Mouse (Mus musculus) thymus, adult 18-20 months (tissue): ENCODE data around the gene Itpkb.
"Not testable (repeated sequence)": the region's sequence is repeated elsewhere in the genome, so short reads cannot be mapped to it uniquely, and the experiment has no call there.

Experiments
- DNase-seq, 2 experiments: peaks; one replicate each; pipeline ENCODE4 v3.0.0; 2022; ENCODE audit warnings: mixed read lengths in 2 of 2

Gene Itpkb

GRCm38 (mm10) chr1:180370858-180371652 is 40.8 kb downstream of the Itpkb start:
- DNase-seq, result no peak

- not testable (repeated sequence) for DNase-seq
Measured at GRCm38 (mm10) chr1:180372258-180372657, 42.0 kb downstream of the Itpkb start.

- no peak for DNase-seq
Measured at GRCm38 (mm10) chr1:180376598-180376997, 46.3 kb downstream of the Itpkb start.

- no peak for DNase-seq
Measured at GRCm38 (mm10) chr1:180379559-180379958, 49.3 kb downstream of the Itpkb start.

GRCm38 (mm10) chr1:180382358-180382757 is 52.1 kb downstream of the Itpkb start:
- no peak for DNase-seq

- DNase-seq, result no peak
Measured at GRCm38 (mm10) chr1:180383884-180384283, 53.6 kb downstream of the Itpkb start.

- no peak for DNase-seq
Measured at GRCm38 (mm10) chr1:180384486-180384885, 54.2 kb downstream of the Itpkb start.

GRCm38 (mm10) chr1:180385308-180385707 is 55.0 kb downstream of the Itpkb start:
- no peak for DNase-seq

- peak; percentile 96 to 97 for DNase-seq
Measured at GRCm38 (mm10) chr1:180386951-180387749, 56.9 kb downstream of the Itpkb start.

- DNase-seq, result no peak
Measured at GRCm38 (mm10) chr1:180387750-180388480, 57.6 kb downstream of the Itpkb start.

GRCm38 (mm10) chr1:180388481-180388880 is 58.2 kb downstream of the Itpkb start:
- peak; percentile 72 to 81 for DNase-seq

- DNase-seq, result not testable (repeated sequence)
Measured at GRCm38 (mm10) chr1:180389213-180389760, 59.0 kb downstream of the Itpkb start.

GRCm38 (mm10) chr1:180390321-180390731 is 60.0 kb downstream of the Itpkb start:
- DNase-seq, result peak; percentile 64 to 80

- DNase-seq, result no peak
Measured at GRCm38 (mm10) chr1:180390746-180391574, 60.7 kb downstream of the Itpkb start.

- DNase-seq, result no peak
Measured at GRCm38 (mm10) chr1:180391575-180391945, 61.3 kb downstream of the Itpkb start.

GRCm38 (mm10) chr1:180392137-180392798 is 62.0 kb downstream of the Itpkb start:
- no peak for DNase-seq

- DNase-seq, result peak; percentile 67 to 79
Measured at GRCm38 (mm10) chr1:180393017-180393797, 62.9 kb downstream of the Itpkb start.

- no peak for DNase-seq
Measured at GRCm38 (mm10) chr1:180393873-180394272, 63.6 kb downstream of the Itpkb start.

GRCm38 (mm10) chr1:180397734-180398133 is 67.4 kb downstream of the Itpkb start:
- no peak for DNase-seq

- no peak for DNase-seq
Measured at GRCm38 (mm10) chr1:180398446-180398845, 68.2 kb downstream of the Itpkb start.
